Mouse (Mus musculus) embryonic facial prominence, embryonic 14.5 days (tissue): ENCODE measurements at regions not wholly inside any gene's neighbourhood (a gene's known extent, or its start where the extent isn't known, plus 50 kb on each side); places are given as distances from the start of the nearest gene placed in this dataset.
A peak's percentile ranks its signal among the peaks of the same experiment; 100 is the strongest.

Source experiments
- ATAC-seq: fragments of 200-750 bp; cut with Nextera tagmentation; 2 replicates; pipeline ENCODE4 v1.8.0; 2017; ENCODE audit warnings: low read depth, moderate number of reproducible peaks, moderate TSS enrichment
- DNase-seq: peaks from one replicate; pipeline ENCODE4 v3.0.0-alpha.2; 2015; ENCODE audit warnings: low spot score
- H3K27ac ChIP-seq: fragments of 300-500 bp; sonication (generic); replicated peaks from 2 replicates; pipeline ENCODE4 v1.5.1; 2014; ENCODE audit warnings: low read depth, mild to moderate bottlenecking, low read length, moderate library complexity
- H3K27me3 ChIP-seq: fragments of 300-500 bp; sonication (generic); replicated peaks from 2 replicates; pipeline ENCODE4 v1.6.1; 2014; ENCODE audit warnings: low read length; ENCODE audit not compliant: control insufficient read depth, insufficient read depth
- H3K36me3 ChIP-seq: fragments of 300-500 bp; sonication (generic); 2 replicates; pipeline ENCODE4 v1.6.1; 2014; ENCODE audit warnings: low read length, mixed read lengths; ENCODE audit not compliant: control insufficient read depth, insufficient read depth
- H3K4me1 ChIP-seq: fragments of 300-500 bp; sonication (generic); 2 replicates; pipeline ENCODE4 v1.6.1; 2014; ENCODE audit warnings: antibody characterized with exemption, low read length; ENCODE audit not compliant: control insufficient read depth, insufficient read depth
- H3K4me2 ChIP-seq: fragments of 300-500 bp; sonication (generic); 2 replicates; pipeline ENCODE4 v1.6.1; 2014; ENCODE audit warnings: low read depth, mild to moderate bottlenecking, low read length, moderate library complexity, mixed read lengths
- H3K4me3 ChIP-seq: fragments of 300-500 bp; sonication (generic); 2 replicates; pipeline ENCODE4 v1.5.1; 2014; ENCODE audit warnings: low read depth, mild to moderate bottlenecking, low read length
- H3K9ac ChIP-seq: fragments of 300-500 bp; sonication (generic); 2 replicates; pipeline ENCODE4 v1.6.1; 2014; ENCODE audit warnings: low read depth, mild to moderate bottlenecking, low read length, moderate library complexity, mixed read lengths
- H3K9me3 ChIP-seq: fragments of 300-500 bp; sonication (generic); 2 replicates; pipeline ENCODE4 v1.6.1; 2016; ENCODE audit warnings: low read length; ENCODE audit not compliant: control insufficient read depth
- WGBS: fragments of 180-500 bp; shearing (Covaris S2); extraction: QIAGEN DNeasy Blood & Tissue Kit; methylation state at CpG from one replicate; pipeline ENCODE4 v1.1.7; 2014; 5-methylcytosine and 5-hydroxymethylcytosine counted together

DNA sequence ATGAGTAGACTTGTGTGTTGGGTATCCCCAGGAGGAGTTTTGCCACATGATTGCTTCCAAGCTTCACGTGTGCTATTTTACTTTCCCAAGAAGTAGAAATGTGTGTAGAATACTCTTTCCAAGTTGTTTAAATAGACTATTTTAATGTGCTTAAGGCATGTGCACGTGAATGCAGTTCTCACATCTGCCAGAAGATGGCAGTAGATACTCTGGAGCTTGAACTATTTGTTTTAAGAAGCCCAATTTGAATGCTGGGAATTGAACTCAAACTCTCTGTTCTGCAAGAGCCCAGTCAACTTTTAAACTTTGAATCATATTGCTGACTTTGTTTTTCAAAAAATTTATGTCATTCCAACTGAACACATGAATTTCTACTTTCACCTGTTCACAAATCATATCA, 431.3 kb upstream of the Reg3g start:
- H3K9me3 ChIP-seq = no peaks in the 10 kb centered on the region
- WGBS = 6% methylated on average over 2 of the region's 2 CpGs
- ATAC-seq = no peak

DNA sequence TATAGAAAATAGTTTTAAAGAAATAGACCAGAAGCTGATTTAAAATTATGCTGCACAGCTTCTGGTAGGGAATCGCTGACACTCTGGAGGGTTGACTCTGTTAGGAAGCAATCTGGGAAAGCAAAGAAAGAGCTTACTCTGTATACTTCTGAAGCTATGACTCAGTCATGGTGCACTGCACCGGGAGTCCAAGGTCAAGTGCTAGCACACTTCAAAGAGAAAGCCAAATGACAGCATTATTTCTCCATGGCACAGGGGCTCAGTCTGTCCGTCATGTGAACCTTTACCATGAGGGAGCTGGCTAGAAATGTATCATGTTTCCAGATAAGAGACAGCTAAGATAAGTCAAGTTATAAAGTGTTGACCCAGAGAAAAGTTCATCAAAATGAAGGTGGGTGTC, 424.1 kb upstream of the Reg3g start:
- DNase-seq (no peak), ATAC-seq (no peak)
- Histone ChIP-seq H3K9me3 (no peaks in the 10 kb centered on the region), H3K27ac (no peak overlapping the region), H3K4me1 (no peaks in the 10 kb centered on the region), H3K4me3 (no peak overlapping the region), H3K4me2 (no peak overlapping the region), H3K9ac (no peak overlapping the region), H3K27me3 (no peaks in the 10 kb centered on the region), H3K36me3 (no peaks in the 10 kb centered on the region)
- 63% methylated on average over 3 of the region's 3 CpGs for WGBS

More for the DNA sequence above, 431.3 kb upstream of the Reg3g start:
- Histone ChIP-seq H3K4me2 (no peak overlapping the region), H3K9ac (no peak overlapping the region), H3K36me3 (no peaks in the 10 kb centered on the region), H3K4me3 (no peak overlapping the region), H3K27me3 (no peaks in the 10 kb centered on the region), H3K27ac (no peak overlapping the region), H3K4me1 (no peaks in the 10 kb centered on the region)
- DNase-seq = peak; percentile 26

DNA sequence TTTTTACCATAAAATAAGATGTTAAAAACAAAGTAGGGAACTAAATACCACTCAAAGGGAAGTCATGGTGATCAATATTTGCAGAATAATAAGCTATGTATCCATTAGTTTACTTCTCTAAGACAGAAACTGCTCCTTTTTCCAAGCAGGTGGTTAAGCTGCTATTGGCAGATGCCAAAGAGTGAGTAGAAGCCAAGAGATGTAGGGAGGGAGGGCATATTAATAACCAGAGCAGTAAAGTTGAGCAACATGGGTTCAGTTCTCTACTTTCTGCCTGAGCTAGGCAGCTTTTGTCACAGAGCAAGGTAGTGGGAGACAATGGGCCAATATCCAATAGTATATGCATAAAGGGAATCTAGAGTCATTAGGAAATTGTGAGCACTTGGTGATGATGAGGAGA, 394.4 kb upstream of the Reg3g start:
- Histone ChIP-seq H3K4me1 (no peaks in the 10 kb centered on the region), H3K27ac (no peak overlapping the region), H3K9ac (no peak overlapping the region), H3K9me3 (no peaks in the 10 kb centered on the region), H3K4me2 (no peak overlapping the region), H3K4me3 (no peak overlapping the region), H3K27me3 (no peaks in the 10 kb centered on the region), H3K36me3 (no peaks in the 10 kb centered on the region)
- ATAC-seq (no peak), DNase-seq (no peak)

GRCm38 (mm10) chr6:78841261-78841660, 372.6 kb upstream of the Reg3g start:
- Histone ChIP-seq H3K9ac (no peak overlapping the region), H3K27me3 (no peaks in the 10 kb centered on the region), H3K4me2 (no peak overlapping the region), H3K27ac (no peak overlapping the region), H3K9me3 (no peaks in the 10 kb centered on the region), H3K4me3 (no peak overlapping the region), H3K36me3 (no peaks in the 10 kb centered on the region), H3K4me1 (no peaks in the 10 kb centered on the region)
- ATAC-seq (no peak), DNase-seq (no peak)
- 72% methylated on average over 2 of the region's 2 CpGs for WGBS

DNA sequence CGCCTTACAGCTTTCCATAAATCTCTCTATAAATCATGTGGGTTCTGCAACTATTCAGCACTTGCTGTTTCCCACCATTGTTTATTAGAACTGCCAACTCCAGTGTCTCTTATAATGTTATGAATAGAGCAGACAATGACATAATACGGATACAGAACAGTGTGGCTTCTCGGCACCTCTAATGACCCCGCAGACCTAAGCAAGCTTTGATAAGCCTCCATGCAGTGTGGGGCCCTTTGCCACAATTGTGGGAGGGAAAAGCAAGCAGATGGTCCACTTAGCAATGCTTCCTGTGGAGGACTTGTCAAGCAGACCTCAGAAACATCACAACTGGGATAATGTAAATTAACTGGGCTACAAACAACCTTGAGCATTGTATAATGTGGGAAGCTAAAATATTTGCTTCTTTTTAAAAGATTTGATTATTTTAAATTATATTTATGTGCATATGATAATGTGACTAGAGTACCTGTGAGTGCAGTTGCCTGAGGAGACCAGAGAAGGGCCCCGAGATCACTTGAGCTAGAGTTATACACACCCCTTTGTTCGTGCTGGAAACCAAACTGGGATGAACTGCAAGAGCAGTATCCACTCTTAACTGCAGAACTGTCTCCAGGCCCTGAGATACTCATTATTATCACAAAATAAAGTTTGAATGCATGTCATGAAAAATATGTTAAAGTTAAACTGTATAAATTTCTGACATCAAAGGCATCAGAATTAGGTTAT, 357.4 kb upstream of the Reg3g start:
- no peak for ATAC-seq
- 64% methylated on average over 6 of the region's 6 CpGs for WGBS
- no peaks in the 10 kb centered on the region for H3K27me3 ChIP-seq
- H3K9ac ChIP-seq = no peak overlapping the region
- no peaks in the 10 kb centered on the region for H3K36me3 ChIP-seq
- H3K27ac ChIP-seq = no peak overlapping the region
- no peaks in the 10 kb centered on the region for H3K9me3 ChIP-seq
- H3K4me2 ChIP-seq = no peak overlapping the region
- peak; percentile 0 for DNase-seq
- no peak overlapping the region for H3K4me3 ChIP-seq
- no peaks in the 10 kb centered on the region for H3K4me1 ChIP-seq

DNA sequence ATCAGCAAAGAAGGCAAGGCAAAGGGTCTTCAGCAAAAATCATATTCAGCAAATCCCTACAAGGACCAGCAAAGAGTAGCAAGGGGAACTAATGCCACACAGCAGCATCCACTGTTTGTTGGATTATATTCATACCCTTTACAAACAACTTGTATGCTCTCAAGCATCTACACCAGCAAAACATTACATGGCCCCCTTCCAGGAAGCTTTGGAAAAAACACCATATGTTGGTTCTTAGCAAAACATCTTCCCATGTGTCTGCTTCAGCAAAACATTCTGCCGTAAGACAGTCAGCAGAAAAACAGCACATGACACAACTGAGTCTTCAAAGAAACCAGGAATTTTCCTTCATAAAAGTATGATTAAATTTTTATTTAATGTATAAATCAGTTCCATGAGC, 352.6 kb upstream of the Reg3g start:
- 72% methylated on average over 1 of the region's 1 CpGs for WGBS
- Histone ChIP-seq H3K9me3 (no peaks in the 10 kb centered on the region), H3K36me3 (no peaks in the 10 kb centered on the region), H3K27ac (no peak overlapping the region), H3K27me3 (no peaks in the 10 kb centered on the region), H3K9ac (no peak overlapping the region), H3K4me1 (no peaks in the 10 kb centered on the region), H3K4me2 (no peak overlapping the region), H3K4me3 (no peak overlapping the region)
- ATAC-seq (no peak), DNase-seq (no peak)

DNA sequence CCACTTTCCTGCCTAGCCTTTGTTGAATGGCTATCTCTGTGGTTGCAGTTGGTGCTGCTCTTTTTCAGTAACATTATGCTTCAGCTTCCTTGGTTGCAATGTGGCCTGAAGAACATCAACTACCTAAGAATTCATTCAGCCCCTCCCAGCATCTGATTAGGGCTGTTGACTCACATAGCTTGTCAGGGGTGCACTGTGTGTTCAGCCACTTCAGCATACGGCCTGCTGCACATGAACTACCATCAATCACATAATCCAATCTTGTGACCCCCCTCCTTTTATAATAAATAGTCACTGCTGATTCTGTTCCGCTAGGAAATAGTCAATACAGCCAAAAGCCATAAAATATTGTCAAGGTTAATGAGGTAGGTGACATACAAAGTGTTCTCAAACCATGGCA, 328.3 kb upstream of the Reg3g start:
- DNase-seq (no peak), ATAC-seq (no peak)
- no peaks in the 10 kb centered on the region for H3K36me3 ChIP-seq
- H3K9ac ChIP-seq = no peak overlapping the region
- no peak overlapping the region for H3K4me2 ChIP-seq
- no peaks in the 10 kb centered on the region for H3K27me3 ChIP-seq
- H3K4me1 ChIP-seq = no peaks in the 10 kb centered on the region
- WGBS = 88% methylated on average over 2 of the region's 2 CpGs
- no peaks in the 10 kb centered on the region for H3K9me3 ChIP-seq
- no peak overlapping the region for H3K27ac ChIP-seq
- H3K4me3 ChIP-seq = no peak overlapping the region

DNA sequence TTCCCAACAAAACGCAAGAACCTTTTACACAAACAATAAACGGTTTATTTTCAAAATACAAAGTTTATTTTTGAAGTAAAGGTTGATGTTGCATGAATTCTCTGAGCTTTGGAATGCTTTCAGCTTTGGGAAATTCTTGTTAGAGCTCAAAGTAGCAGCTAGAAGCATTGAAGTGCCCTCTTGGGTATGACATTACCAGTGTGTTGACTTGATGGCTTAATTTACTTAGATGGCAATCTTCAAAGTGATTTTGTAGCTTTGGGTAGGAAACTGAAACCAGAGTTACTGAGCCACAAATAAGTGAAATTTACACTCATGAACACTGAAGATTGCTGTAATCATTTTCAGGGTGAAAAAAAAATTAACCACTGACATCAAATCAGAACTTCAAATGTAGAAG, 320.3 kb upstream of the Reg3g start:
- DNase-seq (no peak), ATAC-seq (no peak)
- WGBS = 65% methylated on average over 2 of the region's 2 CpGs
- no peak overlapping the region for H3K4me3 ChIP-seq
- no peaks in the 10 kb centered on the region for H3K4me1 ChIP-seq
- no peak overlapping the region for H3K9ac ChIP-seq
- no peak overlapping the region for H3K27ac ChIP-seq
- no peaks in the 10 kb centered on the region for H3K9me3 ChIP-seq
- H3K36me3 ChIP-seq = no peaks in the 10 kb centered on the region
- no peak overlapping the region for H3K4me2 ChIP-seq
- no peaks in the 10 kb centered on the region for H3K27me3 ChIP-seq

DNA sequence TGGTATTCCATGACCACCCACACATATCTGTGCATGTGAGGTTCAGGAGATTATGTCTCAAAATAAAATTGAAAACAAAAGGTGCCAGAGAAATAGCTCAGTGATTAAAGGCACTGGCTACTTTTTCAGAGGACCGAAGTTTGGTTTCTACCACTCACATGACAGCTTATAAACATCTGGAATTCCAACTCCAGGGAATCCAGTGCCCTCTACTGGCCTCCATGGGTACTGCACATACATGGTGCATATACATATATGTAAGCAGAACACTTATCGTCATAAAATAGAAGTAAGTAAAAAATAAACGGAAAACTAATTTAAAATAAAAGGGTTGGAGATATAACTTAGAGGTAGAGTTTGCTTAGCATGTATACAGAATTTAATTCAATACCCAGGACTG, 288.9 kb upstream of the Reg3g start:
- DNase-seq (no peak), ATAC-seq (no peak)
- Histone ChIP-seq H3K27ac (no peak overlapping the region), H3K9ac (no peak overlapping the region), H3K9me3 (no peaks in the 10 kb centered on the region), H3K36me3 (no peaks in the 10 kb centered on the region), H3K4me3 (no peak overlapping the region), H3K27me3 (no peaks in the 10 kb centered on the region), H3K4me1 (no peaks in the 10 kb centered on the region), H3K4me2 (no peak overlapping the region)
- WGBS = 92% methylated on average over 3 of the region's 3 CpGs
